Mouse (Mus musculus): Measurements from ENCODE around the gene Syce1. TPM values are rescaled to one million over a fixed set of nuclear protein-coding genes. Genes with fewer than 3 reads are reported as not detected.
"Not testable (repeated sequence)": the region's sequence is repeated elsewhere in the genome, so short reads cannot be mapped to it uniquely, and the experiment has no call there.

Gene Syce1
- total RNA-seq, 4 experiments from 2014 or later, result 0.43 to 0.72 (median 0.63) TPM; not detected in 1

GRCm38 (mm10) chr7:140765888-140766739, 21.5 kb downstream of the Syce1 start:
- no peak for DNase-seq (ENCODE audit: low spot score in 2 of 2)

- not testable (repeated sequence) for DNase-seq (ENCODE audit: low spot score in 2 of 2)
Observed at GRCm38 (mm10) chr7:140765391-140765790, 22.3 kb downstream of the Syce1 start.

GRCm38 (mm10) chr7:140763447-140764020, 24.1 kb downstream of the Syce1 start, which contains the start of gene Cyp2e1:
Cyp2e1 (plus strand) TSS chr7:140763739.
- no peak for DNase-seq (ENCODE audit: low spot score in 2 of 2)

- DNase-seq (ENCODE audit: low spot score in 2 of 2), result no peak
Observed at GRCm38 (mm10) chr7:140760647-140761046, 27.0 kb downstream of the Syce1 start.

GRCm38 (mm10) chr7:140756151-140756854, 31.3 kb downstream of the Syce1 start:
- DNase-seq (ENCODE audit: low spot score in 2 of 2), result peak in 1 of 2 experiments; percentile 12

GRCm38 (mm10) chr7:140754556-140754955, 33.1 kb downstream of the Syce1 start:
- no peak for DNase-seq (ENCODE audit: low spot score in 2 of 2)

- no peak for DNase-seq (ENCODE audit: low spot score in 2 of 2)
Observed at GRCm38 (mm10) chr7:140748827-140749160, 38.9 kb downstream of the Syce1 start.

GRCm38 (mm10) chr7:140748116-140748826, 39.4 kb downstream of the Syce1 start:
- DNase-seq (ENCODE audit: low spot score in 2 of 2), result no peak

GRCm38 (mm10) chr7:140747402-140747801, 40.2 kb downstream of the Syce1 start:
- no peak for DNase-seq (ENCODE audit: low spot score in 2 of 2)

- no peak for DNase-seq (ENCODE audit: low spot score in 2 of 2)
Observed at GRCm38 (mm10) chr7:140733162-140733561, 54.5 kb downstream of the Syce1 start.

Other genes with a start within 250 kb of the Syce1 start
- gene Olfr538, start 220.0 kb downstream of the Syce1 start, total RNA-seq (2022), result not detected
- under 1 TPM; 0.14 to 0.87 (median 0.40) TPM for gene Olfr46, start 186.6 kb downstream of the Syce1 start, total RNA-seq (2022)
- not detected for gene Olfr61, start 158.9 kb downstream of the Syce1 start, total RNA-seq (2022)
- gene Olfr53, start 141.4 kb downstream of the Syce1 start, total RNA-seq (2022), result under 1 TPM in 1 of 4 experiments, not detected in 3; 0.54 TPM
- under 1 TPM; 0.18 to 0.36 (median 0.26) TPM for gene Olfr539, start 127.9 kb downstream of the Syce1 start, total RNA-seq (2022)
- under 1 TPM; 0.04 to 0.12 (median 0.08) TPM for gene Olfr45, start 105.9 kb downstream of the Syce1 start, total RNA-seq (2022)
- under 1 TPM in 1 of 4 experiments, not detected in 3; 0.23 TPM for gene Olfr541, start 90.6 kb downstream of the Syce1 start, total RNA-seq (2022)
- gene Cyp2e1, start 24.1 kb downstream of the Syce1 start, total RNA-seq (2022), result under 1 TPM in 1 of 4 experiments, not detected in 3; 0.35 TPM
- 10 to 100 TPM; 16.3 to 17.8 (median 16.7) TPM for gene Zfp941, start 34.3 kb upstream of the Syce1 start, total RNA-seq (2022)
- gene Urah, start 47.2 kb upstream of the Syce1 start, total RNA-seq (2022), result 1 to 10 TPM; 2.3 to 3.6 (median 2.6) TPM
- gene Scgb1c1, start 57.7 kb upstream of the Syce1 start, total RNA-seq (2022), result not detected
- gene Odf3, start 60.0 kb upstream of the Syce1 start, total RNA-seq (2022), result not detected
- 1 to 10 TPM in 1 of 4 experiments, under 1 TPM in 2, not detected in 1; 0.43 to 1.5 (median 0.85) TPM for gene Gm45785, start 68.5 kb upstream of the Syce1 start, total RNA-seq (2022)
- 10 to 100 TPM; 74.6 to 79.7 (median 77.3) TPM for gene Ric8a, start 69.1 kb upstream of the Syce1 start, total RNA-seq (2022)
- gene Bet1l, start 69.7 kb upstream of the Syce1 start, total RNA-seq (2022), result 10 to 100 TPM; 24.8 to 28.6 (median 26.2) TPM
- 100 to 1,000 TPM; 105 to 120 (median 119) TPM for gene Psmd13, start 94.1 kb upstream of the Syce1 start, total RNA-seq (2022)
- 10 to 100 TPM; 65.3 to 73.7 (median 70.3) TPM for gene Sirt3, start 94.5 kb upstream of the Syce1 start, total RNA-seq (2022)
- gene Cox8b, start 112.6 kb upstream of the Syce1 start, total RNA-seq (2022), result 1 to 10 TPM in 3 of 4 experiments, not detected in 1; 1.8 to 2.3 (median 1.9) TPM
- gene Nlrp6, start 133.1 kb upstream of the Syce1 start, total RNA-seq (2022), result under 1 TPM; 0.49 to 0.64 (median 0.59) TPM
- gene Pgghg, start 153.5 kb upstream of the Syce1 start, total RNA-seq (2022), result 1 to 10 TPM; 3.6 to 6.3 (median 4.9) TPM
- not detected for gene Ifitm5, start 162.4 kb upstream of the Syce1 start, total RNA-seq (2022)
- gene Gm45717, start 168.1 kb upstream of the Syce1 start, total RNA-seq (2022), result not detected
- gene Ifitm2, start 168.1 kb upstream of the Syce1 start, total RNA-seq (2022), result 10 to 100 TPM; 13.8 to 19.4 (median 17.2) TPM
- gene Ifitm1, start 179.4 kb upstream of the Syce1 start, total RNA-seq (2022), result 1 to 10 TPM; 2.5 to 5.1 (median 2.7) TPM
- gene Ifitm3, start 222.9 kb upstream of the Syce1 start, total RNA-seq (2022), result 10 to 100 TPM in 3 of 4 experiments, 1 to 10 TPM in 1; 9.0 to 40.6 (median 20.8) TPM
- gene Ifitm6, start 230.1 kb upstream of the Syce1 start, total RNA-seq (2022), result 1 to 10 TPM in 1 of 4 experiments, not detected in 3; 1.1 TPM
- not detected for gene Gm17387, start 241.3 kb upstream of the Syce1 start, total RNA-seq (2022)

All from layer of hippocampus, adult 8-10 months (tissue).